Mouse (Mus musculus): ENCODE measurements around the gene Fam186a.
"Not testable (repeated sequence)": the region's sequence is repeated elsewhere in the genome, so short reads cannot be mapped to it uniquely, and the experiment has no call there.

The Fam186a gene

DNA sequence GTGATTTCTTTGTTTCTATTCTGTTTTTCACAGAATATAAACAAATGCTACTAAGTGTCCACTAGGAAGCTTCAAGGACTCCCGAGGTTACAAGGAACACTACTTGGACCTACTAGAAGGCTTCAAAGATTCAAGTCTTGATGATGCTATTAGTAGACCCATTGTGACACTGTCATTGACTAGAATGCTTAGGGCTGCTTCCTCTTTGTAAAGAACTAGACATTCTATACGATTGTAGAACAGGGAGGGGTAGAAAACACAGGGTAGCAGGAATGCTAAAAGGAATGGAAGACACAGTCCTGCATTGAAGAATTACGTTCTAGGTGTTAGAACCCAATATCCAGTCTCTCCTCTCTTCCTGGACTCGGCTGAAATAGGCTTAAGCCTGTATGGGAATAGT lies at the start of gene Fam186a:
Fam186a (minus strand) TSS at position 101 of the 400 bp plus-strand sequence.
- no peak for DNase-seq

DNA sequence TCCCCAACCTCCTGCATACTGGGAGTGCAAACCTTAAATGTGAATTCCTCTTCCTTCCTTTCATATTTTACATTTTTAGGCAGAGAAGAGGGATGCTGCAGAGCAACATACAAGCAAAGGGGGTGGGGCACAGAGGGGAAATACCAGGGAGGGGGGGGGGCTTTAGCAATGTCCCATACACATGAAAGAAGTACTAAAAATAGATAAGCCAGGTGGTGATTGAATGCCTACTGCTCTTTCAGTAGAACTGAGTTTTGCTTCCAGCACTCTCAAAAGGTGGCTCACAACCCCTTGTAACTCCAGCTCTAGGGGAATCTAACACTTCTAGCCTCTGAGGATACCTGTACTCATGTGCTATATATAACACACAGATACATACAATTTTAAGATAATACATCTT lies 39.3 kb upstream of the Fam186a start:
- no peak for DNase-seq

DNA sequence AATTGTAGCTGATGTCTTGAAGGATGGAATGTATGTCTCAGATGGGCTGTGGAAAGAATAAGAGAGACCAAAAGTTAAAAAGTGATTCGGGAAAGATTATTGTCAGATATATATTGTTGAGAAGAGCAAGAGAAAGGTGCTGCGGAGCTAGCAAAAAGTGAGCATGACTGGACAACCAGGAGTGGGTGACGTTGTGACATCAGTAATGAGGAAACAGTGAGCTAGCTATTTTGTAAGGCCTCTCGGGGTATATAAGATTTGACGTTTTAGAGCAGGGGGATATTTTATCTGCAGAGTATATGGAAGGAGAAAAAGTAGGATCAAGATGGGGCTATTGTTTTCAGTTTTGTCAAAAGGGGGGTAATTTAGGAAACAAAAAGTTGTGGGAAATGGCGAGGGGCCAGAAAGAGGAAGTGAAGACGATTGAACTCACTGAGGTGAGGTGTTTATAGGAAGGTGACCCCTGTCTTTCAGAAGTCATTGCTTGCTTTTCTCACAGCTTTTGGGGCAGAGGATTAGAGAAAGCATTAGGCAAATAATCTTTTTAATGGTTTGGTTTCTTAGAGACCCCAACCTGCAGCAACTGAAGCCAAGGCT lies 37.9 kb upstream of the Fam186a start:
- DNase-seq = no peak

DNA sequence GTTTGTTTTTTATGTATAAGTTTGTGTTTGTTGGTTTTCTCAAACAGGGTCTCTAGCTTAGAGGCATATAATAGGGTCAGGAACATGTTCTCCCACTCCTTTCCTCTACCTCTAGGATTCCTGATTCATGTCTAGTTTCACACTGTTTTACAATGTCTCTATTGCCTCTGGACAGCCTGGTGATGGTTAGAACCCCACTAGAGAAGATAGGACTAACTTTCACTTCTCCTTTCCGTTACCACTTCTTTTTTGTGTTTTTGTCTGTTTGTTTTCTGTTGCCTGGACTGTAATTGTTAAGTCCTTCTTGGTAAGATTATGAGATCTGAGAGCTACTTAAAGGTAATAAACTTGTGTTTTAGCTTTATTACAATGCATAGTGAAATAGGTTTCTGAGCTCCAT lies 32.5 kb upstream of the Fam186a start:
- no peak for DNase-seq

DNA sequence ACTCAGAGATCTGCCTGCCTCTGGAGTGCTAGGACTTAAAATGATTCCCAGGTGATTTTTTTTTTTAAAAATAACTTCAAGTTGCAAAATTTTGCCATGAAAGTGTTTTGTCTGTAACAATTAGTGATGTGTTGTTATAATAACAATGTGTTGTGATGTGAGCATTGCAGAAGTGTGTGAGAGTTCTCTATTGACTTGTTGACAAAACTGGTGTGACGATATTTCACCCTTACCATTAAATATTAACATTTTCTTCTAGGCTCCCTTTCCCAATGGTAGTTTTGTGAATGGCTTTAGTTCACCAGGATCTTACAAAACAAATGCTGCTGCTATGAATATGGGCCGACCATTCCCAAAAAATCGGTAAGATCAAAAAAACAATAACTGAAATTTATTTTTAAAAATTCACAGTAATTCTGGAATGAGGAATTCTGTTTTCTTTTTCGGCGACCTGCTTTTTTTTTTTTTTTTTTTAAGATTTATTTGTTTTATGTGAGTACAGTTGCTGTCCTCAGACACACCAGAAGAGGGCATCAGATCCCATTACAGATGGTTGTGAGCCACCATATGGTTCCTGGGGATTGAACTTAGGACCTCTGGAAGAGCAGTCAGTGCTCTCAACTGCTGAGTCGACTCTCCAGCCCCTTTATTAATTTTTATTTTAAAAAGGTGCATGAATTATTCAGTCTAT lies 30.4 kb upstream of the Fam186a start:
- no peak for DNase-seq

DNA sequence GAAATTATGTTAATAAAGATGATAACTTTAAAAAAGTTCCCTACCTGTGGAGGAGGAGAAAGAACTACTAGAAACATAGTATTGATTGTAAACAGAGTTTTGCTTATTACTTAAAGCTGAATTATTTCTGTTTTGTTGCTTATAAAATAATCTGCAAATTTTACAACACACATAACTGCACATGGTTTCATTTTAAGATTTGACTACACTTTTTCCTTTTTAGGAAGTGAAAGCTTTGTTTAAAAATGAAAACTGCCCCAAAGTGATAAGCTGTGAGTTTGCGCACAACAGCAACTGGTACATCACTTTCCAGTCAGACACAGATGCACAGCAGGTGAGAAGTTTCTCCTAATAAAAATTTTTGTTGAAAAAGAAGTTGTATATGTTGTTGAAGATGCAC lies 26.2 kb upstream of the Fam186a start:
- DNase-seq = no peak

DNA sequence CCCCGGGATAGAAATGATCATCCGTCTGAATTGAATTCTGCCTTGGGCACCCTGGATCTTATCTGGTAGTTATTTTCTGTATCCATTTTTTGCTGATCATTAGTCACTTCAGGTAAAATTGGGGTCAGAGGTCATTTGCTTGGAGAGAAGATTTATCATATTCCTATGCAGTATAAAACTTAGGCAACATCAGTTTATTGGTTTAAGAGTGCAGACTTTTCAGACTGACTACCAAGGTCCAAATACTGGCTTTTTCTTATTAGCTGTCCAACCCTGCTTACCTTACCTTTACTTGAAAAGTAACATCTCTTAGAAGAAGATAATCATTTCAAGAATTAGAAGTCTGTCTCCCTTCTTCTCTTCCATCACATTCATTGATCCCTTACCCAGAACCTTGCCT lies 12.9 kb upstream of the Fam186a start:
- DNase-seq = no peak

DNA sequence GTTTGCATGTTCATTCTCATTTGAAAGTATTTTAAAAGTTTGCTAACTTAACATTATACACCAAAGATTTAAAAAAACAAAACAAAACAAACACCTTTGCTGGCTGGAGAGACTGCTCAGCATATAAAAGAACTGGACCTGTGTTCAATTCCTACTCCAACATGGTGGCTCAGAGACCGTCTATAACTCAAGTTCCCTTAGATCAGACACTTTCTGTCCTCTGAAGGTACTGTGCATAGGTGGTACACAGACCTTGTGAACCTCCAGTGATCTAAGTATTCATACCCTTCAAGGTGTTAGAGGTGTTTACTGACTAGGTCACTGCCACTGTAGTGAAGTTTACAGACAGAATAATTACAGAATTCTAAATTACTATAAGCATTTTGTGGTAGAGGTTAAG lies 12.4 kb upstream of the Fam186a start:
- DNase-seq = no peak

DNA sequence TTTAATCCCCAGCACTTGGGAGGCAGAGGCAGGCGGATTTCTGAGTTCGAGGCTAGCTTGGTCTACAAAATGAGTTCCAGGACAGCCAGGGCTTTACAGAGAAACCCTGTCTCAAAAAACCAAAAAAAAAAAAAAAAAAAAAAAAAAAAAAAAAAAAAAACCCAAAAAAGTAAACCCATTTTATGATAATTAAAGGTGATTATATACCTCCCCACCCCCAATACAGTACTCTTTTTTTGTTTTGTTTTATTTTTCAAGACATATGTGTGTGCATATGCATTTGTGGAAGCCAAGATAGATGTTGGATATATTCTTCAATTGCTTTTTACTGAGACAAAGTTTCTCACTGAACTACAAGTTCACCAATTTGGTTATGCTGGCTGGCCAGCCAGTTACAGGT lies 9.3 kb upstream of the Fam186a start:
- DNase-seq = not testable (repeated sequence)

DNA sequence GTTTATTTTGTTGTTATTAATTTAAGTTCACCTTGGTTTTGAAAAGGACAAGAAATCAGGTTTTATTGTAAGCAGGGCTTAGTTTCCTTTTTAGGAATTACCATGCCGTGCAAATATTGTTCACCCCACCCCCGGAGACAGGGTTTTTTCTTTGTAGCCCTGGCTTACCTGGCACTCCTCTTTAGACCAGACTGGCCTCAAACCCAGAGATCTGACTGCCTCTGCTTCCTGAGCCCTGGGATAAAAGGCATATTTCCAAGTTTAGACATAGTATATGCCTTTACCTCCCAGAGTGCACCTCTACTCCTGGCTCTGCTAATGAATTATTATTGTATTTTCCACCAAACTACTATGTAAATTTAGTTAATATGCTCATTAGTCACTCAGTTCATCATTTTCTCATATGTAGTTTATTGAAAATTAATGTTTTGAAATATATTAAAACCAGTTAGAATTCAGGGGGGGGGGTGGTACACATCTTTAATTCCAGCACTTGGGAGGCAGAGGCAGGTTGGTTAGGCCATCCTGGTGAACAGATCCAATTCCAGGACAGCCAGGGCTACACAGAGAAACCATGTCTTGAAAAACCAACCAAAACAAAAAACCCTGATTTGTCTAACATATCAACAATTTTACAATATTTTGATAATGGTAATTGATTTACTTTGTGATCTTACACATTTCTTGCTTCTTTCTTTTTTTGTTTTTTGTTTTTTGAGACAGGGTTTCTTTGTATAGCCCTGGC lies 7.8 kb upstream of the Fam186a start:
- no peak for DNase-seq

DNA sequence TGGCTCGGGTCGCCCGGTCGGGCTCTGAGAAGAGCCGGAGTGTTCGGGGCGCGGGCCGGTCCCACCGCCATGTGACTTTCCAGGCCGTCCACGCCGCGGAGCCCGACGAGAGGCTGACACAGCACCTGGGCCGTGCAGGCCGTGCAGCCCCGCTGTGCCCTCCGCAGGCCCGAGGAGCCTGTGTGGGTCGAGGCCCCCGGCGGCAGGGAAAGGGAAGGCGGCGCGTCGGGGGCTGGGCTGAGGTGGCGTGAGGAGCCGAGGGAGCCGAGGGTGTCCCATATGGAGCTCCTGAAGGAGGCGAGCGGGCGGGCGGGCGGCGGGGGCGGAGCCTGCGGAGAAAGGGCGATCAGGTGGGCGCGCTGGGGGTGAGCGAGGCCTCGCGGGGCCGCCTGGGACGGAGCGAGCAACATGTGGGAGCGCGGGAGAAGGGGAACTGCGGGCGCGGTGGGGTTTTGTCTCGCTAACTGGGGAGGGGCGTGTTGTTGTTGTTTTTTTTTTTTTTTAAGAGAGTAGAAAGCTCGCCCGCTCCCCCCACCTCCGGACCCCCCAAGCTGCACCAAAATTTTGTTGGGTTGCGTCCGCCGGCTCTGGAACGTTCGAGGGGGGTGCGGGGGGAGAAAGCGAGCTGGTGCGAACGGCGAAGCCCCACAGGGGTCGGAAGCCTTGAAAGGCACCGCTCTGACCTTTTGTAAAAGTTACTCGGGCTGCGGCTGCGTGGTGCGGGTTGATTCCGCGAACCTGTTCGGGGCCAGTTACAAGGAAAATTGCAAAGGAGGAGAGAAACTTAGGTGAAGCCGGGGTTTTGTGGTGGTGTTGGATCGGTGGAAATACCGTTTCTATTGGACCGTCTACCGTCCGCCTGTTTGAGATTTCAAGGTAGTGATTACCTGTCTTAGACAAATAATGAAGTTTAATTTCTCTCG lies 6.4 kb upstream of the Fam186a start:
- peak in 1 of 2 experiments; percentile 19 for DNase-seq

DNA sequence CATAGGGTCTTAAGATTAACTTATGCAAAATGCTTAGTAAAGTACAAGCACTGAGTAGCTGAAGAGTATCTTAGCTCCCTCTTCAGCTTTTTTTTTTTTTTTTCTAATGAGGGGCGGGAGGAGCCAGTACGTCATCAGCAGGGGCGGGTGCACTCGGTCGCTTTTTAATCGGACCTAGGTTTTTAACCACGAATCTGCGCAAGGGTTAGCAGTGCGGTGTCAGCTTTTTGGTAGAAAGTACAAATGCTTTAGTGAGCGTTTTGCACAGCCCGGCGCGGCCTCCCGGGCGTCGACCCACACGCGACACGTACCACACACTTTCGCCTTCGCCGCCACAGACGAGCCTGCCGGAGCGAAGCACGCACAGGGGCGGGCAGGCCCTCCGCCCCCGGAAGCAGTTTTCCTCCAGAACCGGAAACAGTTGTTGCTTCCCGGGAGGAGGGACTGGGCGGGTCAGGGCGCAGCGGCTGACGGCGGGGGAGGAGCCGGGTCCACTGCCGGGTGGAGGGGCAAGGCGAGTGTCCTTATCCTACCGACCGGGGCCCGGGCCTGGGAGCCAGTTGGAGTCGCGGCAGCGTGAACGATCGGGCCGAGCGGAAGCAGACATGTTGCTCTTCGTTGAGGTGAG lies 5.6 kb upstream of the Fam186a start:
- DNase-seq = peak; percentile 92 to 94

DNA sequence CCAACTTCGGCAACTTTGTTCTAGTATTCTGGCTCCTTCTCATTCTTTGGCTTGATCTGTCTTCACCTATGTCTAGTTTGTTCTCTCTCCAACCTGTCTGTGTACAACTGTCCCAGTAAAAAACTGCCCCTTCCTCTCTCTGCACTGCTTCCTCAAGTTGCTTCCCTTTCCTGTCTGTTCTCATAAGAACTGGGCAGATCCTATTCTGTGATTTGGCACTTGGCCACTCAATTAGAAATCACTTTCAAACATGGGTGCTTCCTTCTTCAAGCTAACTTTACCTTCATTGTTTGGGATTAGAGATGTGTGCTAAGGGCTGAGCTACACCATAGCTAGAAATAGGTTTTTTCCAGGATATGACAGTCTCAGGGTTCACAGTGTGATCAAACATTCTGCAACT lies 3.7 kb upstream of the Fam186a start:
- no peak for DNase-seq

DNA sequence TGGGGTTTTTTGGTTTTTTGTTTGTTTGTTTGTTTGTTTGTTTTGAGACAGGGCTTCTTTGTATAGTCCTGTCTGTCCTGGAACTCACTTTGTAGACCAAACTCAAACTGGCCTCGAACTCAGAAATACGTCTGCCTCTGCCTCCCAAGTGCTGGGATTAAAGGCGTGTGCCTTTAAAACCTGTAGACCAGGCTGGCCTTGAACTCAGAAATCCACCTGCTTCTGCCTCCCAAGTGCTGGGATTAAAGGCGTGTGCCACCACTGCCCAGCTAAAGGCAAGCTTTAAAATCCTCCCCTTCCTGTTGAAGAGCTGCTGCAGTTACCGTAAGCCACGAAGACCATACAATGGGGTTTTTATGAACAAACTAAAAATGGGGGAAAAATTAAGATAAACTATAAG lies 2.9 kb upstream of the Fam186a start, which contains the start of gene Larp4:
Larp4 (plus strand) TSS at position 301 of the 400 bp plus-strand sequence.
- DNase-seq = not testable (repeated sequence)

DNA sequence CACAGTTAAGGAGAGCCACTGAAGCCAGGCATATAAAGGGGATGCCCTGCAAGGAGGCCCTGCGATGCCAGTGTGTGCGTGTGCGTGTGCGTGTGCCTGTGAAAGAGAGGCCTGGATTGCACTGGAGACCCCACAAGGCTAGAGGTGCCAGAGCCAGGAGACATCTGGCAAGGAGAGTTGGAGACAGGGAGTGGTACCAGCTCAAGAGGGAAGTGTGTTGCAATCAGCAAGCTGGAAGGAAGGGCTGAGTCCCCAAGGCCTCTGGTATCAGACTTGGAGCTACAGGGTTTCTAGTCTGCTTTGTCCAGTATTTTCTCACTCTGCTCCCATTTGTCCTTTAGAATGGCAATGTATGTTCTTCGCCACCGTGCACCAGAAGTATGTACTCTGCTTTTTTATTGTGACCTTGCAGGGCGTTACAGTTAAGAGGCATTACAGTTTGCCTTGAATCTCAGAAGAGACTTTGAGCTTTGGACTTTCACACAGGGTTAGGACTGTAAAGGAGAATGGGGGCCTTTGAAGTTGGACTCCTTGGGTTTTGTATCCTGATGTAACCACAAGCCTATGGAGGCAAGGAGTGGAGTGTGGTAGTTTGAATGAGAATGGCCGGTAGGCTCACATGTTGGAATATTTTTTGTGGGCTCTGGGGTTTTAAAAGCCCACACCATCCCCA lies 1.6 kb downstream of the Fam186a start:
- no peak for DNase-seq

DNA sequence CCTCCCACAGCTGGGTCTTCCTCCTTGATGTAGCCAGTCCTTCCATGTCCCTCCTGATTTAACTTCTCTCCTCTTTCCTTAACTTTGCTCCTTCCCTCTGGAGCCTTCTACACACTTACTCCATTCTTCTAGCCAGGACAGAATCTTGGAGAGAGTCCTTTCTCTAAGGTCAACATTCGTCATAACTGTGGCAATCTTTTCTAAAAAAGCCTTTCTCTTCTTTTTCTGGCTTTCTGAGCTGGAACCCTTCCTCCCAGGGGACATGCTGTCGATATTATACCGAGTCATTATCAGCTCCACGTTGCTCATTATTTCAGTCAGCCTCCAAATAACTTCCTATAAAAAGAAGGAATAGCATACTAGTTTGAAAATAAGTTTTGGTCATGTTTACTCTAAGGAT lies 11.5 kb downstream of the Fam186a start:
- no peak for DNase-seq

DNA sequence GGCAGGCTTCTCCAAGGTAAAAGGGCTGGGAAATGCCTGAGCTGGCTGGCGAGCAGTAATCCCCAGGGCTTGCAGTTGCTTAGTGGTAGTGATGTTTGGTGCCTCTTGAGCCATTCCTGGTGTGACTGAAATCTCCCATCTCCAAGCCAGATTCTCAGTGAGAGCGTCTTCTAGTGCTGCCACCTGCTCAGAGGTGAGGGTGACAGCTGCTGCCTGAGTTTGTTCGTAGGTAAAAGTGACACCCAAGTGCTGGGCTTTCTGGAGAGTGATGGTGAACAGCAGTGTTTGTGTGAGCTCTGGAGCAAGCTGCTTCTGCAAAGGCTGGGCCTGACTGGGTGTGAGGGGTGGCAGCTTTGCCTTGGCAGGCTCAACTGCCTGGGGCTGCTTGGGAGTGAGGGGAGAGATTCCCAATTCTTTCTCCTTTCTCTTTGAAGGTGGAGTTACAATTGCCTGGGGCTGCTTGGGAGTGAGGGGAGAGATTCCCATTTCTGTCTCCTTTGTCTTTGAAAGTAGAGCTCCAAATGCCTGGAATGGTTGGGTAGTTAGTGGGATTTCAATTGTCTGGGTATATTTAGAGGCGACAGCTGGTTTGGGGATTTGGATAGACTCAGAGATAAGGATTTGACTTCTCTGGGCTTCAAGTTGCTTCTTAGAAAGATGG lies 25.8 kb downstream of the Fam186a start:
- DNase-seq = no peak

DNA sequence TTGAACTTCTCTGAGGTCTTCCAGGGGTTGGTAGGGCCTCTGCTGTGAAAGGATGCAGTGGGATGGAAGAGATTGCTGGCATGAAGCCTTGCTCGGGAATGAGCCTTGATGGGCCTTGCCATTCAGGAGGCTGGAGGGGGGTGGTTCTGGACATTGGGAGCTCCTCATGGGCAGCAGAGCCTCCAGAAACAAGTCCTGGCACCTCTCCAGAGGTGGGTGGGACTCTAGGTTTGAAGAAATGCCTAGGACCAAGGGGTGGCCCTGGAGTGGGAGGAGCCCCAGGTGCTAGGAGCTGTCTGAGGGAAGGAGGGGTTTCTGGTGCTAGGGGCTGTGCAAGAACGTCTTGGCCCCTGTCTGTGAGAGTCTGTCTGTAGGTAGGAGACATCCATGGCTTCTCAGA lies 26.4 kb downstream of the Fam186a start:
- no peak for DNase-seq

DNA sequence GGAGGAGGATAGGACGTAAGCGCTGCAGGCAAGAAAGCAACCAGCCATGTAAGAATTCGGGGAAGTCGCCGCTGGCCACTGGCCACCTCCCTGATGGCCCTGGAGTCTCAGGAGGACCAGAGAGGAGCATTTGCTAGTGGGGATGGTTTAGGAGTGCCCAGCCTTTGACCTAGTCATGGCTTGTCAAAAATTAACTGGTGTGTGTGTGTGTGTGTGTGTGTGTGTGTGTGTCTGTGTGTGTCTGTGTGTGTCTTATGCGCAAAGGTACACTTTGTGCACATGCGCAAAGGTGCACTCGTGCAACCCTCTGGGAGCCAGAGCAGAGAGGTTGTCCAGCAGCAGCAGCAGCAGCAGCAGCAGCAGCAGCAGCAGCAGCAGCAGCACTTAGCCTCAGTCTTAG lies 29.0 kb downstream of the Fam186a start:
- no peak for DNase-seq

DNA sequence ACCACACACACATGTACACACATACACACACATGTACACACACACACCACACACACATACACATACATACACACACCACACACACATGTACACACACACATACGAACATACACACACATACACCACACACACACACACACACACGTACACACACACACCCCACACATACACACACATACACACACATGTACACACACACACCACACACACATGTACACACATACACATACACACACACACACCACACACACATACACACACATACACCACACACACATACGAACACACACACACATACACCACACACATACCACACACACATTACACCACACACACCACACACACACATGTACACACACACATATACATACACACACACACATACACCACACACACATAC lies 30.2 kb downstream of the Fam186a start:
- no peak for DNase-seq

DNA sequence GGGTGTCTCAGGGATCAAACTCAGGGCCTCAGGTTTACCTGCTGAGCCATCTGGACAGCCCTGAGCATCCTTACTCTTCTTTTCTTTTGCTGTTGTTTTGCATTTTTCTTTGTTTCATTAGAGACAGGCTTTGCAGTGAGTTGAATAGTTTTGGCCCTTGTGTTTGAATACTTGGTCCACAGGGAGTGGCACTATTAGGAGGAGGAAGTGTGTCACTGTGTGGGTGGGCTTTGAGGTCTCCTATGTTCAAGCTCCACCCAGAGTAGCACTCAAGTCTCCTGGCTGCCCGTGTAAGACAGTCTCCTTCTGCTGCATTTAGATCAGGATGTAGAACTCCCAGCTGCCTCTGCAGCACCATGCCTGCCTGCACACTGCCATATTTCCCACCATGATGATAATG lies 32.4 kb downstream of the Fam186a start:
- no peak for DNase-seq

Measured in spleen, adult 18-20 months (tissue).